Mouse (Mus musculus): ENCODE measurements around the gene Nacc2. TPM values are rescaled to one million over a fixed set of nuclear protein-coding genes. Genes with fewer than 3 reads are reported as not detected.

Gene Nacc2
- total and polyA plus RNA-seq, 3 experiments, result 19.0 to 31.8 (median 31.6) TPM

- Histone ChIP-seq H3K36me3 (ENCODE audit: control insufficient read depth, insufficient read depth, low read length) (peaks cover 3% of the 10 kb centered on the region; the same call in 1 of the 2 replicates), H3K79me2 (replicated peaks; ENCODE audit: control insufficient read depth, insufficient read depth, low read length) (peaks cover 2% of the 10 kb centered on the region; the same call in 1 of the 2 replicates), H3K4me1 (ENCODE audit: control insufficient read depth, insufficient read depth, low read length) (peaks cover 4% of the 10 kb centered on the region), H3K9ac (ENCODE audit: low read depth, low read length) (no peak overlapping the region), H3K27ac (no peak overlapping the region), H3K4me3 (no peak overlapping the region), H3K27me3 (ENCODE audit: control insufficient read depth, insufficient read depth, low read length) (no peaks in the 10 kb centered on the region)
- intact Hi-C loops (cut with DNase I), result loop anchor here (1.0 to 10.0 kb wide), 2 partner anchors 118 to 190 kb away; no protein-coding TSS in a partner anchor
- WGBS, result 28% methylated on average over 4 of the region's 4 CpGs
- DNase-seq, result peak in 1 of 2 experiments; percentile 18
- TF ChIP-seq EP300 (IDR thresholded peaks at IDR 0.05; ENCODE audit: insufficient read depth, low read depth, low read length), result no peak
- peak; percentile 91 for TF ChIP-seq CTCF (IDR thresholded peaks at IDR 0.05)
- no peak for TF ChIP-seq POLR2A (IDR thresholded peaks at IDR 0.05; ENCODE audit: insufficient read depth, low read depth, low read length)
Observed at GRCm38 (mm10) chr2:26024138-26025075, 98.6 kb downstream of the Nacc2 start.

- DNase-seq, result no peak
- TF ChIP-seq CTCF (IDR thresholded peaks at IDR 0.05) (no peak), POLR2A (IDR thresholded peaks at IDR 0.05; ENCODE audit: insufficient read depth, low read depth, low read length) (no peak), EP300 (IDR thresholded peaks at IDR 0.05; ENCODE audit: insufficient read depth, low read depth, low read length) (no peak)
- H3K4me3 ChIP-seq, result no peak overlapping the region
- 77% methylated on average over 1 of the region's 1 CpGs for WGBS
- H3K9ac ChIP-seq (ENCODE audit: low read depth, low read length), result no peak overlapping the region
- peaks cover 9% of the 10 kb centered on the region for H3K36me3 ChIP-seq (ENCODE audit: control insufficient read depth, insufficient read depth, low read length)
- H3K27ac ChIP-seq, result no peak overlapping the region
- intact Hi-C loops (cut with DNase I), result loop anchor here (10.0 kb wide), 1 partner anchor 188 kb away; no protein-coding TSS in a partner anchor
- H3K79me2 ChIP-seq (replicated peaks; ENCODE audit: control insufficient read depth, insufficient read depth, low read length), result peaks cover 2% of the 10 kb centered on the region; the same call in 1 of the 2 replicates
- H3K4me1 ChIP-seq (ENCODE audit: control insufficient read depth, insufficient read depth, low read length), result peaks cover 6% of the 10 kb centered on the region
- H3K27me3 ChIP-seq (ENCODE audit: control insufficient read depth, insufficient read depth, low read length), result no peaks in the 10 kb centered on the region
Observed at GRCm38 (mm10) chr2:26022626-26023025, 100.4 kb downstream of the Nacc2 start.

DNA sequence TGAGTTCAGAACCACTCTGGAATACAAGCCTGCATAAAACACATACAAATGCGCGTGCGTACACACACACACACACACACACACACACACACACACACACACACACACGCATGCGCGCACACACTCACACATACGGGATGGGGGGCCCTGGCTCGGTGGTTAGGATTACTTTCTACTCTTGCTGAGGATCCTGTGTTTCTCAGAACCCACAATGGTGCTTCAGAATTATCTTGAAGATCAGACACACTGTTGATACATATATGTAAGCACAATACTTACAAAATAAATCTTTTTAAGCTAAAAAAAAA is 100.8 kb downstream of the Nacc2 start:
- TF ChIP-seq POLR2A (IDR thresholded peaks at IDR 0.05; ENCODE audit: insufficient read depth, low read depth, low read length), result no peak
- no peak for TF ChIP-seq EP300 (IDR thresholded peaks at IDR 0.05; ENCODE audit: insufficient read depth, low read depth, low read length)
- no peak for TF ChIP-seq CTCF (IDR thresholded peaks at IDR 0.05)
- Histone ChIP-seq H3K27ac (peak overlapping the region; percentile 96; the same call in 1 of the 2 replicates), H3K79me2 (replicated peaks; ENCODE audit: control insufficient read depth, insufficient read depth, low read length) (peaks cover 4% of the 10 kb centered on the region), H3K9ac (ENCODE audit: low read depth, low read length) (no peak overlapping the region), H3K36me3 (ENCODE audit: control insufficient read depth, insufficient read depth, low read length) (peaks cover 12% of the 10 kb centered on the region), H3K4me1 (ENCODE audit: control insufficient read depth, insufficient read depth, low read length) (peaks cover 9% of the 10 kb centered on the region), H3K27me3 (ENCODE audit: control insufficient read depth, insufficient read depth, low read length) (no peaks in the 10 kb centered on the region), H3K4me3 (no peak overlapping the region)
- intact Hi-C loops (cut with DNase I), result loop anchor here (10.0 kb wide), 1 partner anchor 187 kb away; no protein-coding TSS in a partner anchor
- 83% methylated on average over 8 of the region's 8 CpGs for WGBS
- no peak for DNase-seq

DNA sequence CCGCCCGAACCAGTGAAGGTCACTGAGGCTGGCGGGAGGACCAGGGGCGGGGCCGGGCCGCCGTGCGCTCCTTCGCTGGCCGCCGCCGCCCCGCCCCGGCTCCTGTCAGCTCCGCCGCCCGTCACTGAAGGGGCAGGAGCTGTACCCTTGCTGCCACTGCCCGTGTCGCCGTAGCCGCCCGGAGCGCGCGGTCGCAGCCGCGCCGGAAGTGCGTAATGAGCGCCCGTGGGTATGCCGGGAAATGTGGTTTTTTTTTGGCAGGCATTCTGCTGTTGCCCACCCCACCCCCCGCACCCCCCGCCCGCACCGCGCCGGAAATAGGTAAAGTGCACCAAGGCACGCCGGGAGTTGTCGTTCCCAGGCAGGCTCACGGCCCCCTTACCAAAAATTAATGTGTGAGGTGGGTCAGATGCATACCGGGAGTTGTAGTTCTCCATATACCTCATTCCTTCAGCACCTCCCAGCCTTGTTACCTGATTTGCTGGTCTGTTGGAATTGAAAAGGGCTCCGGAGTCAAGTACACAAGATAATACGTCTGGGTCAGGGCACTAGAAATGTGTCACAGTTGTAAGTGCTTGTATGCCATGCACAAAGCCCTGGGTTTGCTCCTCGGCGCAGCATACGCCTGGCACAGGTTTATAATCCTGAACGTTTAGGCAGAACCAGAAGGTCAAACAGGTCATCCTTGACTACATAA is 101.3 kb downstream of the Nacc2 start, which contains the start of gene Ubac1:
Gene Ubac1 (minus strand): TSS at position 187 of the 697 bp plus-strand sequence.
- TF ChIP-seq EP300 (IDR thresholded peaks at IDR 0.05; ENCODE audit: insufficient read depth, low read depth, low read length) (no peak), POLR2A (IDR thresholded peaks at IDR 0.05; ENCODE audit: insufficient read depth, low read depth, low read length) (peak; percentile 44; the same call in 1 of the 2 replicates), CTCF (IDR thresholded peaks at IDR 0.05) (0 out of 2 replicates have a peak, but pooled peaks have one; percentile 2)
- H3K27me3 ChIP-seq (ENCODE audit: control insufficient read depth, insufficient read depth, low read length), result no peaks in the 10 kb centered on the region
- 6% methylated on average over 50 of the region's 50 CpGs for WGBS
- peak within 1 kb of the TSS; percentile 98 for H3K9ac ChIP-seq (ENCODE audit: low read depth, low read length)
- peak; percentile 90 to 95 for DNase-seq
- peak within 1 kb of the TSS; percentile 86 for H3K4me3 ChIP-seq
- peaks cover 9% of the 10 kb centered on the region for H3K4me1 ChIP-seq (ENCODE audit: control insufficient read depth, insufficient read depth, low read length)
- intact Hi-C loops (cut with DNase I), result loop anchor here (1.0 to 10.0 kb wide), 3 partner anchors 39 to 187 kb away; partner anchors contain the start of gene Camsap1
- H3K79me2 ChIP-seq (replicated peaks; ENCODE audit: control insufficient read depth, insufficient read depth, low read length), result peaks cover 7% of the 10 kb centered on the region
- H3K36me3 ChIP-seq (ENCODE audit: control insufficient read depth, insufficient read depth, low read length), result peaks cover 12% of the 10 kb centered on the region
- peak within 1 kb of the TSS; percentile 96 for H3K27ac ChIP-seq

GRCm38 (mm10) chr2:26020714-26021560 is 102.1 kb downstream of the Nacc2 start:
- peak overlapping the region; percentile 86 for H3K4me3 ChIP-seq
- peaks cover 7% of the 10 kb centered on the region for H3K79me2 ChIP-seq (replicated peaks; ENCODE audit: control insufficient read depth, insufficient read depth, low read length)
- WGBS, result 1% methylated on average over 38 of the region's 38 CpGs
- intact Hi-C loops (cut with DNase I), result loop anchor here (1.0 to 10.0 kb wide), 3 partner anchors 38 to 186 kb away; partner anchors contain the start of gene Camsap1
- TF ChIP-seq POLR2A (IDR thresholded peaks at IDR 0.05; ENCODE audit: insufficient read depth, low read depth, low read length), result peak; percentile 49
- TF ChIP-seq CTCF (IDR thresholded peaks at IDR 0.05), result no peak
- H3K9ac ChIP-seq (ENCODE audit: low read depth, low read length), result peak overlapping the region; percentile 98
- H3K27me3 ChIP-seq (ENCODE audit: control insufficient read depth, insufficient read depth, low read length), result no peaks in the 10 kb centered on the region
- H3K27ac ChIP-seq, result peak overlapping the region; percentile 96
- peaks cover 12% of the 10 kb centered on the region for H3K36me3 ChIP-seq (ENCODE audit: control insufficient read depth, insufficient read depth, low read length)
- H3K4me1 ChIP-seq (ENCODE audit: control insufficient read depth, insufficient read depth, low read length), result peaks cover 9% of the 10 kb centered on the region
- peak in 1 of 2 experiments; percentile 66 for DNase-seq
